Comparison of ENCODE assay signal across 8 mouse cellular contexts in the genomic region with DNA sequence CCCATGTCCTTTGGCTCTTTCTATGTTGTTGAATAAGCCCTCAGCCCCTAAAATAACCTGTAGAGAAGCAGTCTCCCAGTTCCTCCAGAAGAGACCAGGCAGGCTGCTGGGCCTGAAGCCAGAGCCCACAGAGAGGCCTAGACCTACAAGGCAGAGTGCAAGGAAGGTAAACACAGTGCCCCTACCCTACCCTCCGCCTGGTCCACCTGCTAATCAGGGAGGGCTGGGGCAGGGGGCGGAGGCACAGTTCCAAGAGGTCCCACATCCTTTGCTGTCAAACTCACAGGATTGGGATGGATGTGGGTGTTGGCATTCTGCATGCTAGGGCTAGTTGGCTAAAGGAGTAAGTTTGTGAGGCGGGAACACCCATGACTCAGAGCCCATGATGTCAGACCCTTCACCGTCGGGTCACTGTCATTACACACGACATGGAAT. TPM values are rescaled to one million over a fixed set of nuclear protein-coding genes. Genes with fewer than 3 reads are reported as not detected.
A peak's percentile ranks its signal among the peaks of the same experiment; 100 is the strongest.
DNase-seq lines count a peak whose midpoint lies in the region; ATAC-seq and TF ChIP-seq lines count a peak whose summit lies in the region.

No protein-coding gene starts in this region.

- no peaks in the 10 kb centered on the region for H3K9me3 ChIP-seq in MEL (replicated peaks; ENCODE audit: insufficient read depth, low read length)
- no peaks in the 10 kb centered on the region for H3K9me3 ChIP-seq in heart, postnatal 0 days (replicated peaks; ENCODE audit: control insufficient read depth, low read length)

- H3K36me3 ChIP-seq in heart, adult 2 months (ENCODE audit: control insufficient read depth, insufficient read depth, low read length), result no peaks in the 10 kb centered on the region
- H3K36me3 ChIP-seq in MEL (ENCODE audit: control insufficient read depth in 1 of 2, insufficient read depth in 2 of 2, low read length in 2 of 2), result peaks cover 0 to 9% of the 10 kb centered on the region in 2 experiments; a peak in 2 of 4 replicates
- H3K36me3 ChIP-seq in heart, postnatal 0 days (replicated peaks; ENCODE audit: control insufficient read depth, insufficient read depth, low read length), result no peaks in the 10 kb centered on the region

- H3K4me3 ChIP-seq in heart, adult 2 months, result peak overlapping the region; percentile 13
- H3K4me3 ChIP-seq in MEL (ENCODE audit: control insufficient read depth in 1 of 2, insufficient read depth in 1 of 2, low read depth in 2 of 2, low read length in 2 of 2), result peak overlapping the region in 1 of 2 experiments; percentile 52; a peak in 3 of 4 replicates
- H3K4me3 ChIP-seq in heart, postnatal 0 days (ENCODE audit: low read depth, low read length), result no peak overlapping the region; the same call in 1 of the 2 replicates

- ATAC-seq in heart, postnatal 0 days (ENCODE audit: insufficient read depth, low read depth), result peak; percentile 5; the same call in 1 of the 2 replicates

- peak overlapping the region; percentile 91 for H3K4me2 ChIP-seq in heart, postnatal 0 days (ENCODE audit: low read depth, low read length)

- H3K9ac ChIP-seq in heart, adult 2 months (ENCODE audit: low read depth, low read length), result peak overlapping the region; percentile 42; the same call in 1 of the 2 replicates
- no peak overlapping the region for H3K9ac ChIP-seq in MEL (ENCODE audit: control insufficient read depth, low read depth, low read length, poor library complexity, severe bottlenecking)
- H3K9ac ChIP-seq in heart, postnatal 0 days (replicated peaks; ENCODE audit: low read depth, low read length), result no peak overlapping the region

- TF ChIP-seq CTCF in heart, adult 2 months (IDR thresholded peaks at IDR 0.05), result no peak
- TF ChIP-seq CTCF in MEL (IDR thresholded peaks at IDR 0.05 in 2 of 3, conservative IDR thresholded peaks at IDR 0.05 in 1 of 3; ENCODE audit: control insufficient read depth in 1 of 3, insufficient read depth in 1 of 3, low read depth in 2 of 3, low read length in 3 of 3, poor library complexity in 1 of 3, severe bottlenecking in 1 of 3), result no peak
- TF ChIP-seq CTCF in heart, postnatal 0 days (IDR thresholded peaks at IDR 0.05; ENCODE audit: low read depth), result no peak

- H3K4me1 ChIP-seq in heart, adult 2 months (ENCODE audit: control insufficient read depth, insufficient read depth, low read length), result peaks cover 2% of the 10 kb centered on the region; the same call in 1 of the 2 replicates
- peaks cover 0 to 19% of the 10 kb centered on the region in 2 experiments; a peak in 3 of 4 replicates for H3K4me1 ChIP-seq in MEL (ENCODE audit: control insufficient read depth in 1 of 2, insufficient read depth in 2 of 2, low read length in 2 of 2)
- H3K4me1 ChIP-seq in heart, postnatal 0 days (ENCODE audit: control insufficient read depth, insufficient read depth), result peaks cover 4% of the 10 kb centered on the region; the same call in 1 of the 2 replicates

- no peak for TF ChIP-seq POLR2A in heart, adult 2 months (IDR thresholded peaks at IDR 0.05; ENCODE audit: insufficient read depth, low read depth, low read length)
- TF ChIP-seq POLR2A in MEL (IDR thresholded peaks at IDR 0.05; ENCODE audit: control insufficient read depth in 1 of 2, insufficient read depth in 1 of 2, low read depth in 1 of 2, low read length in 2 of 2, poor library complexity in 1 of 2), result no peak

- WGBS in heart, adult 2 months, result 48% methylated on average over 6 of the region's 6 CpGs
- WGBS in heart, postnatal 0 days, result 35% methylated on average over 6 of the region's 6 CpGs

- TF ChIP-seq RAD21 in MEL (IDR thresholded peaks at IDR 0.05; ENCODE audit: low read depth, low read length), result no peak

- H3K27ac ChIP-seq in heart, adult 2 months, result peak overlapping the region; percentile 76; the same call in 1 of the 2 replicates
- H3K27ac ChIP-seq in MEL (ENCODE audit: control insufficient read depth, low read depth, low read length), result no peak overlapping the region
- no peak overlapping the region for H3K27ac ChIP-seq in heart, postnatal 0 days (ENCODE audit: low read depth)

- H3K79me2 ChIP-seq in heart, adult 2 months (replicated peaks; ENCODE audit: control insufficient read depth, insufficient read depth, low read length), result no peaks in the 10 kb centered on the region
- H3K79me2 ChIP-seq in MEL (ENCODE audit: control insufficient read depth, insufficient read depth, low read length, poor library complexity), result no peaks in the 10 kb centered on the region

- H3K27me3 ChIP-seq in heart, adult 2 months (ENCODE audit: control insufficient read depth, insufficient read depth, low read length), result no peaks in the 10 kb centered on the region
- peaks cover 0 to 7% of the 10 kb centered on the region in 2 experiments; a peak in 2 of 4 replicates for H3K27me3 ChIP-seq in MEL (ENCODE audit: control insufficient read depth in 1 of 2, insufficient read depth in 2 of 2, low read length in 2 of 2)
- peaks cover 13% of the 10 kb centered on the region for H3K27me3 ChIP-seq in heart, postnatal 0 days (ENCODE audit: control insufficient read depth, insufficient read depth, low read length)

- intact Hi-C loops in heart, adult 2 months (cut with DNase I), result loop anchor here (2.0 to 5.0 kb wide), 2 partner anchors 40 to 51 kb away; no protein-coding TSS in a partner anchor
- intact Hi-C loops in left cerebral cortex, postnatal 36 days (cut with DNase I), result loop anchor here (5.0 kb wide), 1 partner anchor 50 kb away; no protein-coding TSS in a partner anchor

- peak; percentile 49 to 62 for DNase-seq in heart, adult 2 months
- DNase-seq in heart, postnatal 4 days, result no peak
- peak; percentile 46 for DNase-seq in MEL (ENCODE audit: low read depth, low spot score)
- no peak for DNase-seq in heart, postnatal 0 days (ENCODE audit: low spot score)
- DNase-seq in lung, postnatal 36 days, result peak; percentile 52
- DNase-seq in left cerebral cortex, postnatal 36 days (ENCODE audit: low spot score in 2 of 2), result no peak
- DNase-seq in yolk sac, embryonic 10.5 days (ENCODE audit: low spot score), result no peak
- DNase-seq in kidney, postnatal 10 days, result no peak

- TF ChIP-seq EP300 in heart, adult 2 months (IDR thresholded peaks at IDR 0.05; ENCODE audit: insufficient read depth, low read depth, low read length), result no peak
- TF ChIP-seq EP300 in MEL (IDR thresholded peaks at IDR 0.05; ENCODE audit: low read depth in 1 of 2, low read length in 2 of 2), result no peak; a peak in 1 of 4 replicates
- TF ChIP-seq EP300 in heart, postnatal 0 days (IDR thresholded peaks at IDR 0.05; ENCODE audit: low read depth), result no peak

TF ChIP-seq in MEL, 35 proteins besides CTCF, POLR2A, EP300 and RAD21:
- TF ChIP-seq TBP (IDR thresholded peaks at IDR 0.05; ENCODE audit: low read depth, low read length), result no peak
- TF ChIP-seq ZKSCAN1 (IDR thresholded peaks at IDR 0.05; ENCODE audit: low read depth, low read length), result no peak
- TF ChIP-seq USF1 (IDR thresholded peaks at IDR 0.05; ENCODE audit: low read depth, low read length), result 0 out of 2 replicates have a peak, but pooled peaks have one; percentile 3

RNA-seq across cellular contexts. Expression of gene Il6ra, which starts 0.9 kb away (rescaled TPM):
- 1 to 10 TPM; 4.3 to 4.8 TPM for total RNA-seq in heart, adult 2 months (2021)
- 2.5 and 2.8 TPM in 2 replicates for polyA plus RNA-seq in heart, adult 2 months (2012; rRNA removed)
- total RNA-seq in heart, postnatal 4 days (2021), result 1 to 10 TPM; 1.5 to 2.0 TPM
- total RNA-seq in MEL (2012; rRNA removed), result 0.13 and 0.15 TPM in 2 replicates
- polyA plus RNA-seq in MEL (2012; ENCODE audit: insufficient read depth in 1 of 2, insufficient read length in 2 of 2, low read depth in 1 of 2, low replicate concordance in 2 of 2, missing spikeins in 1 of 2), result 1 to 10 TPM in 1 of 2 experiments, not detected in 1; 3.4 TPM
- total RNA-seq in heart, postnatal 0 days (2014; rRNA removed; ENCODE audit: low replicate concordance), result 2.0 and 3.1 TPM in 2 replicates
- polyA plus RNA-seq in heart, postnatal 0 days (2015; fragmentation: Nextera tagmentation; extraction: Ambion mirVana), result 0.92 and 1.1 TPM in 2 replicates
- 1 to 10 TPM; 3.7 to 4.8 TPM for total RNA-seq in left cerebral cortex, postnatal 36 days (2021)

RNA-seq across cellular contexts. Expression of gene Atp8b2, which starts 51.2 kb away (rescaled TPM):
- total RNA-seq in heart, adult 2 months (2021), result 10 to 100 TPM; 15.7 to 18.0 TPM
- 27.3 and 50.1 TPM in 2 replicates for polyA plus RNA-seq in heart, adult 2 months (2012; rRNA removed)
- total RNA-seq in heart, postnatal 4 days (2021), result 10 to 100 TPM; 51.4 to 59.6 TPM
- total RNA-seq in MEL (2012; rRNA removed), result 26.2 and 27.1 TPM in 2 replicates
- 10 to 100 TPM in 1 of 2 experiments, not detected in 1; 44.7 TPM for polyA plus RNA-seq in MEL (2012; ENCODE audit: insufficient read depth in 1 of 2, insufficient read length in 2 of 2, low read depth in 1 of 2, low replicate concordance in 2 of 2, missing spikeins in 1 of 2)
- 38.9 and 52.4 TPM in 2 replicates for total RNA-seq in heart, postnatal 0 days (2014; rRNA removed; ENCODE audit: low replicate concordance)
- polyA plus RNA-seq in heart, postnatal 0 days (2015; fragmentation: Nextera tagmentation; extraction: Ambion mirVana), result 4.5 and 5.2 TPM in 2 replicates
- 100 to 1,000 TPM; 108 to 115 TPM for total RNA-seq in left cerebral cortex, postnatal 36 days (2021)

Comparison
In these comparisons a context has a peak if more than half of its experiments do, and no peak if none do; other contexts are left out.
1. DNase-seq: peak in heart, adult 2 months (2 of 2), MEL (single experiment) and lung, postnatal 36 days (single experiment); none in heart, postnatal 4 days (single experiment), heart, postnatal 0 days (single experiment), left cerebral cortex, postnatal 36 days (0 of 2), yolk sac, embryonic 10.5 days (single experiment) and kidney, postnatal 10 days (single experiment).